Comparison of ENCODE assay signal across 24 mouse cellular contexts in genomic region chr17:81316655-81317054, GRCm38 (mm10).
A peak's percentile ranks its signal among the peaks of the same experiment; 100 is the strongest.
DNase-seq lines count a peak whose midpoint lies in the region; ATAC-seq lines count a peak whose summit lies in the region.
"Had no signal": no experiment of that assay in that cellular context is flagged by ENCODE, and none has a peak within 500 bp of the region (broad histone marks: within the 10 kb centered on the region; RNA-seq: fewer than 3 reads in every experiment).

No protein-coding gene starts in this region.

- no peaks in the 10 kb centered on the region for H3K9me3 ChIP-seq in forebrain, embryonic 15.5 days
- no peaks in the 10 kb centered on the region for H3K9me3 ChIP-seq in forebrain, embryonic 11.5 days (ENCODE audit: control insufficient read depth, low read length)
- no peaks in the 10 kb centered on the region for H3K9me3 ChIP-seq in midbrain, embryonic 16.5 days (replicated peaks; ENCODE audit: control insufficient read depth, low read length, poor library complexity, severe bottlenecking)
- no peaks in the 10 kb centered on the region for H3K9me3 ChIP-seq in midbrain, embryonic 10.5 days (replicated peaks)
- H3K9me3 ChIP-seq: embryonic facial prominence, embryonic 12.5 days; limb, embryonic 10.5 days; neural tube, embryonic 12.5 days; stomach, embryonic 15.5 days had no signal

- no peaks in the 10 kb centered on the region for H3K4me1 ChIP-seq in forebrain, embryonic 15.5 days
- H3K4me1 ChIP-seq in forebrain, embryonic 11.5 days (replicated peaks; ENCODE audit: control insufficient read depth, insufficient read depth, low read length) = no peaks in the 10 kb centered on the region
- 0 out of 2 replicates have a peak, but pooled peaks cover 2% of the 10 kb centered on the region for H3K4me1 ChIP-seq in midbrain, embryonic 16.5 days (ENCODE audit: control insufficient read depth, insufficient read depth, low read length)
- H3K4me1 ChIP-seq in midbrain, embryonic 10.5 days = no peaks in the 10 kb centered on the region
- H3K4me1 ChIP-seq: embryonic facial prominence, embryonic 12.5 days; limb, embryonic 10.5 days; neural tube, embryonic 12.5 days; stomach, embryonic 15.5 days had no signal

- no peak for ATAC-seq in forebrain, embryonic 15.5 days (replicated peaks)
- no peak for ATAC-seq in forebrain, embryonic 11.5 days (replicated peaks; ENCODE audit: low FRiP score)
- ATAC-seq in midbrain, embryonic 16.5 days = peak; percentile 42; the same call in 1 of the 2 replicates
- ATAC-seq: inflammation-experienced regulatory T-cells, adult 6 months; liver, postnatal 0 days had no signal

- no peak overlapping the region for H3K4me3 ChIP-seq in forebrain, embryonic 15.5 days
- no peak overlapping the region for H3K4me3 ChIP-seq in forebrain, embryonic 11.5 days (ENCODE audit: low read depth, low read length)
- H3K4me3 ChIP-seq in midbrain, embryonic 16.5 days (ENCODE audit: low read depth, low read length) = no peak overlapping the region
- H3K4me3 ChIP-seq in midbrain, embryonic 10.5 days = no peak overlapping the region
- H3K4me3 ChIP-seq: embryonic facial prominence, embryonic 12.5 days; erythroblast, embryonic 14.5 days; left cerebral cortex, adult 2 months; limb, embryonic 10.5 days; neural tube, embryonic 12.5 days; stomach, embryonic 15.5 days had no signal

- H3K27me3 ChIP-seq in forebrain, embryonic 15.5 days = no peaks in the 10 kb centered on the region
- H3K27me3 ChIP-seq in forebrain, embryonic 11.5 days (ENCODE audit: control insufficient read depth, insufficient read depth, low read length) = no peaks in the 10 kb centered on the region
- no peaks in the 10 kb centered on the region for H3K27me3 ChIP-seq in midbrain, embryonic 16.5 days (ENCODE audit: control insufficient read depth, insufficient read depth, low read depth, low read length)
- H3K27me3 ChIP-seq in midbrain, embryonic 10.5 days (ENCODE audit: low read depth, poor library complexity, severe bottlenecking) = no peaks in the 10 kb centered on the region
- H3K27me3 ChIP-seq: CH12.LX; embryonic facial prominence, embryonic 12.5 days; neural tube, embryonic 12.5 days; stomach, embryonic 15.5 days had no signal

- 66% methylated on average over 5 of the region's 5 CpGs for WGBS in forebrain, embryonic 15.5 days
- WGBS in forebrain, embryonic 11.5 days = 80% methylated on average over 5 of the region's 5 CpGs
- 55% methylated on average over 5 of the region's 5 CpGs for WGBS in midbrain, embryonic 16.5 days
- WGBS in midbrain, embryonic 10.5 days = 88% methylated on average over 5 of the region's 5 CpGs

- H3K27ac ChIP-seq in forebrain, embryonic 15.5 days (replicated peaks) = 0 out of 2 replicates have a peak overlapping the region, but pooled peaks have one; percentile 19
- H3K27ac ChIP-seq in forebrain, embryonic 11.5 days (ENCODE audit: low read depth, low read length) = no peak overlapping the region
- H3K27ac ChIP-seq in midbrain, embryonic 16.5 days (ENCODE audit: low read length) = no peak overlapping the region
- no peak overlapping the region for H3K27ac ChIP-seq in midbrain, embryonic 10.5 days (replicated peaks)
- H3K27ac ChIP-seq: embryonic facial prominence, embryonic 12.5 days; left cerebral cortex, adult 2 months; limb, embryonic 10.5 days; neural tube, embryonic 12.5 days; stomach, embryonic 15.5 days had no signal

- no peak overlapping the region for H3K9ac ChIP-seq in forebrain, embryonic 15.5 days (replicated peaks)
- no peak overlapping the region for H3K9ac ChIP-seq in forebrain, embryonic 11.5 days (ENCODE audit: low read length)
- no peak overlapping the region for H3K9ac ChIP-seq in midbrain, embryonic 16.5 days (ENCODE audit: low read depth, low read length)
- H3K9ac ChIP-seq: embryonic facial prominence, embryonic 12.5 days; liver, postnatal 0 days; neural tube, embryonic 12.5 days; stomach, embryonic 15.5 days had no signal

- H3K36me3 ChIP-seq in forebrain, embryonic 15.5 days = no peaks in the 10 kb centered on the region
- no peaks in the 10 kb centered on the region for H3K36me3 ChIP-seq in forebrain, embryonic 11.5 days (ENCODE audit: control insufficient read depth, insufficient read depth, low read length)
- no peaks in the 10 kb centered on the region for H3K36me3 ChIP-seq in midbrain, embryonic 16.5 days (ENCODE audit: control insufficient read depth, insufficient read depth, low read length)
- no peaks in the 10 kb centered on the region for H3K36me3 ChIP-seq in midbrain, embryonic 10.5 days
- H3K36me3 ChIP-seq: embryonic facial prominence, embryonic 12.5 days; limb, embryonic 10.5 days; neural tube, embryonic 12.5 days; stomach, embryonic 15.5 days had no signal

- no peak overlapping the region for H3K4me2 ChIP-seq in forebrain, embryonic 15.5 days (replicated peaks)
- H3K4me2 ChIP-seq in forebrain, embryonic 11.5 days (ENCODE audit: low read depth, low read length, severe bottlenecking) = no peak overlapping the region
- H3K4me2 ChIP-seq in midbrain, embryonic 16.5 days (ENCODE audit: low read length) = no peak overlapping the region
- H3K4me2 ChIP-seq: embryonic facial prominence, embryonic 12.5 days; neural tube, embryonic 12.5 days; stomach, embryonic 15.5 days had no signal

- DNase-seq in forebrain, embryonic 11.5 days (ENCODE audit: low spot score) = no peak
- no peak for DNase-seq in midbrain, embryonic 10.5 days (ENCODE audit: low spot score)
- DNase-seq in cerebellum, postnatal 10 days = peak; percentile 11 to 20
- no peak for DNase-seq in right cerebral cortex, postnatal 10 days (ENCODE audit: low spot score in 2 of 2)
- DNase-seq in thymus, postnatal 36 days = no peak
- DNase-seq: adrenal gland, postnatal 14 days; gastrocnemius, postnatal 36 days; kidney, adult 8-10 months; kidney, postnatal 14 days; liver, postnatal 0 days; lung, postnatal 14 days; right cerebral cortex, postnatal 14 days; spleen, adult 18-20 months; thymus, adult 18-20 months had no signal

Comparison
In these comparisons a context has a peak if more than half of its experiments do, and no peak if none do; other contexts are left out.
1. DNase-seq: peak in cerebellum, postnatal 10 days (2 of 2); none in forebrain, embryonic 11.5 days (single experiment), midbrain, embryonic 10.5 days (single experiment), right cerebral cortex, postnatal 10 days (0 of 2) and thymus, postnatal 36 days (0 of 2).